Mouse (Mus musculus) intestine, postnatal 0 days (tissue): ENCODE measurements around the gene Gtpbp3. TPM values are rescaled to one million over a fixed set of nuclear protein-coding genes. Genes with fewer than 3 reads are reported as not detected.

ENCODE experiments used
- ATAC-seq: fragments of 200-750 bp; cut with Nextera tagmentation; 2 replicates; pipeline ENCODE4 v1.8.0; 2017; ENCODE audit warnings: mild to moderate bottlenecking, moderate TSS enrichment, moderate library complexity
- H3K27ac ChIP-seq: fragments of 300-500 bp; sonication (generic); 2 replicates; pipeline ENCODE4 v1.5.1; 2014; ENCODE audit warnings: mild to moderate bottlenecking, low read depth, low read length, moderate library complexity
- H3K27me3 ChIP-seq: fragments of 300-500 bp; sonication (generic); replicated peaks from 2 replicates; pipeline ENCODE4 v1.6.1; 2014; ENCODE audit warnings: low read length, mixed read lengths; ENCODE audit not compliant: control insufficient read depth, insufficient read depth
- H3K36me3 ChIP-seq: fragments of 300-500 bp; sonication (generic); 2 replicates; pipeline ENCODE4 v1.6.1; 2014; ENCODE audit warnings: mild to moderate bottlenecking, moderate library complexity; ENCODE audit not compliant: control insufficient read depth, insufficient read depth
- H3K4me1 ChIP-seq: fragments of 300-500 bp; sonication (generic); replicated peaks from 2 replicates; pipeline ENCODE4 v1.6.1; 2014; ENCODE audit warnings: antibody characterized with exemption, low read length, mixed read lengths; ENCODE audit not compliant: control insufficient read depth, insufficient read depth
- H3K4me2 ChIP-seq: fragments of 300-500 bp; sonication (generic); replicated peaks from 2 replicates; pipeline ENCODE4 v1.6.1; 2014; ENCODE audit warnings: low read depth, mild to moderate bottlenecking, moderate library complexity
- H3K4me3 ChIP-seq: fragments of 300-500 bp; sonication (generic); 2 replicates; pipeline ENCODE4 v1.5.1; 2014; ENCODE audit warnings: low read depth, low read length
- H3K9ac ChIP-seq: fragments of 300-500 bp; sonication (generic); 2 replicates; pipeline ENCODE4 v1.6.1; 2014; ENCODE audit warnings: mild to moderate bottlenecking, low read depth, low read length
- H3K9me3 ChIP-seq: fragments of 300-500 bp; sonication (generic); 2 replicates; pipeline ENCODE4 v1.6.1; 2016; ENCODE audit warnings: mixed run types; ENCODE audit not compliant: control insufficient read depth
- CTCF ChIP-seq: sonication (generic); IDR thresholded peaks from 2 replicates; pipeline ENCODE4 v1.5.1; 2016; ENCODE audit warnings: low read depth, mild to moderate bottlenecking, control low read depth, antibody characterized with exemption, moderate library complexity
- WGBS: fragments of 180-500 bp; shearing (Covaris S2); extraction: QIAGEN DNeasy Blood & Tissue Kit; methylation state at CpG from one replicate; pipeline ENCODE4 v1.1.7; 2014; 5-methylcytosine and 5-hydroxymethylcytosine counted together
- polyA plus RNA-seq: library from polyadenylated mRNA; unstranded; fragments of >200 nt; fragmentation: Nextera tagmentation; extraction: Ambion mirVana; gene quantifications from 2 replicates; pipeline ENCODE4 v1.2.1, GENCODE M21; 2015

The Gtpbp3 gene
- polyA plus RNA-seq, 1 experiment from 2014 or later = 6.6 TPM

- peak; percentile 90 for ATAC-seq
- H3K27ac ChIP-seq = peak overlapping the region; percentile 74; the same call in 1 of the 2 replicates
- H3K27me3 ChIP-seq = no peaks in the 10 kb centered on the region
- H3K9me3 ChIP-seq = no peaks in the 10 kb centered on the region
- H3K9ac ChIP-seq = peak overlapping the region; percentile 62
- peaks cover 19% of the 10 kb centered on the region; the same call in 1 of the 2 replicates for H3K36me3 ChIP-seq
- TF ChIP-seq CTCF = 0 out of 2 replicates have a peak, but pooled peaks have one; percentile 17
- WGBS = under 1% methylated on average over 22 of the region's 22 CpGs
- H3K4me3 ChIP-seq = peak overlapping the region; percentile 70
- peak overlapping the region; percentile 98 for H3K4me2 ChIP-seq
- peaks cover 9% of the 10 kb centered on the region for H3K4me1 ChIP-seq
Observed at GRCm38 (mm10) chr8:71488454-71488853, 551 bp downstream of the Gtpbp3 start.

GRCm38 (mm10) chr8:71495039-71495438, 7.1 kb downstream of the Gtpbp3 start:
- peak; percentile 28; the same call in 1 of the 2 replicates for ATAC-seq
- TF ChIP-seq CTCF = peak; percentile 82
- H3K27ac ChIP-seq = no peak overlapping the region
- no peaks in the 10 kb centered on the region for H3K9me3 ChIP-seq
- peaks cover 27% of the 10 kb centered on the region; the same call in 1 of the 2 replicates for H3K36me3 ChIP-seq
- no peak overlapping the region for H3K9ac ChIP-seq
- peaks cover 3% of the 10 kb centered on the region for H3K4me1 ChIP-seq
- no peak overlapping the region for H3K4me3 ChIP-seq
- no peak overlapping the region for H3K4me2 ChIP-seq
- H3K27me3 ChIP-seq = no peaks in the 10 kb centered on the region
- 24% methylated on average over 16 of the region's 16 CpGs for WGBS

GRCm38 (mm10) chr8:71495811-71496210, 7.9 kb downstream of the Gtpbp3 start:
- TF ChIP-seq CTCF = no peak
- peaks cover 27% of the 10 kb centered on the region; the same call in 1 of the 2 replicates for H3K36me3 ChIP-seq
- H3K9ac ChIP-seq = no peak overlapping the region
- no peak for ATAC-seq
- H3K27ac ChIP-seq = peak overlapping the region; percentile 64
- WGBS = 70% methylated on average over 5 of the region's 5 CpGs
- peaks cover 3% of the 10 kb centered on the region for H3K4me1 ChIP-seq
- no peak overlapping the region for H3K4me3 ChIP-seq
- H3K27me3 ChIP-seq = no peaks in the 10 kb centered on the region
- H3K9me3 ChIP-seq = no peaks in the 10 kb centered on the region
- no peak overlapping the region for H3K4me2 ChIP-seq

GRCm38 (mm10) chr8:71496481-71496880, 8.6 kb downstream of the Gtpbp3 start:
- Histone ChIP-seq H3K27ac (0 out of 2 replicates have a peak overlapping the region, but pooled peaks have one; percentile 7), H3K36me3 (peaks cover 21% of the 10 kb centered on the region; the same call in 1 of the 2 replicates), H3K9me3 (no peaks in the 10 kb centered on the region), H3K9ac (no peak overlapping the region), H3K27me3 (no peaks in the 10 kb centered on the region), H3K4me1 (peaks cover 3% of the 10 kb centered on the region), H3K4me3 (no peak overlapping the region), H3K4me2 (no peak overlapping the region)
- TF ChIP-seq CTCF = peak; percentile 57
- WGBS = 42% methylated on average over 11 of the region's 11 CpGs
- ATAC-seq = no peak

GRCm38 (mm10) chr8:71497077-71497645, 9.3 kb downstream of the Gtpbp3 start:
- no peak for ATAC-seq
- no peak overlapping the region for H3K4me3 ChIP-seq
- H3K9me3 ChIP-seq = no peaks in the 10 kb centered on the region
- 95% methylated on average over 1 of the region's 1 CpGs for WGBS
- H3K36me3 ChIP-seq = peaks cover 14% of the 10 kb centered on the region; the same call in 1 of the 2 replicates
- 0 out of 2 replicates have a peak overlapping the region, but pooled peaks have one; percentile 7 for H3K27ac ChIP-seq
- no peak for TF ChIP-seq CTCF
- peaks cover 3% of the 10 kb centered on the region for H3K4me1 ChIP-seq
- no peaks in the 10 kb centered on the region for H3K27me3 ChIP-seq
- H3K9ac ChIP-seq = no peak overlapping the region
- no peak overlapping the region for H3K4me2 ChIP-seq

- H3K9ac ChIP-seq = no peak overlapping the region
- H3K4me3 ChIP-seq = no peak overlapping the region
- peaks cover 8% of the 10 kb centered on the region; the same call in 1 of the 2 replicates for H3K36me3 ChIP-seq
- no peak for ATAC-seq
- H3K27ac ChIP-seq = peak overlapping the region; percentile 5; the same call in 1 of the 2 replicates
- WGBS = 32% methylated on average over 15 of the region's 15 CpGs
- peaks cover 3% of the 10 kb centered on the region for H3K4me1 ChIP-seq
- H3K9me3 ChIP-seq = no peaks in the 10 kb centered on the region
- H3K4me2 ChIP-seq = no peak overlapping the region
- TF ChIP-seq CTCF = no peak
- no peaks in the 10 kb centered on the region for H3K27me3 ChIP-seq
Observed at GRCm38 (mm10) chr8:71497881-71498501, 10.1 kb downstream of the Gtpbp3 start.
